Mouse (Mus musculus) spleen, adult 2 months (tissue): Measurements from ENCODE around the gene Gtf2ird2. TPM values are rescaled to one million over a fixed set of nuclear protein-coding genes. Genes with fewer than 3 reads are reported as not detected.

Experiments used
- DNase-seq, 2 experiments: peaks; one replicate each; pipeline versions ENCODE4 v3.0.0 to v3.0.0-alpha.2; 2012 to 2021; ENCODE audit warnings: low spot score in 2 of 2, low read depth in 1 of 2
- H3K27ac ChIP-seq: fragments of 200-500 bp; 2 replicates; pipeline ENCODE4 v1.5.1; 2012; ENCODE audit warnings: low read length, inconsistent platforms; ENCODE audit not compliant: insufficient read depth
- H3K27me3 ChIP-seq: fragments of 200-500 bp; 2 replicates; pipeline ENCODE4 v1.6.1; 2012; ENCODE audit warnings: mild to moderate bottlenecking, moderate library complexity, low read length, inconsistent platforms; ENCODE audit not compliant: control insufficient read depth, insufficient read depth
- H3K36me3 ChIP-seq: fragments of 200-500 bp; 2 replicates; pipeline ENCODE4 v1.6.1; 2012; ENCODE audit warnings: mild to moderate bottlenecking, low read length, inconsistent platforms; ENCODE audit not compliant: control insufficient read depth, insufficient read depth
- H3K4me1 ChIP-seq: fragments of 200-500 bp; 2 replicates; pipeline ENCODE4 v1.6.1; 2011; ENCODE audit warnings: inconsistent platforms; ENCODE audit not compliant: control insufficient read depth, insufficient read depth, insufficient read length
- H3K4me3 ChIP-seq: fragments of 200-500 bp; 2 replicates; pipeline ENCODE4 v1.5.1; 2011; ENCODE audit warnings: mild to moderate bottlenecking, inconsistent platforms; ENCODE audit not compliant: insufficient read depth, insufficient read length; ENCODE audit errors: extremely low read depth
- CTCF ChIP-seq: fragments of 200-500 bp; IDR thresholded peaks from 2 replicates; pipeline ENCODE4 v1.5.1; 2011; ENCODE audit warnings: mild to moderate bottlenecking, inconsistent platforms; ENCODE audit not compliant: insufficient read depth, insufficient read length, insufficient replicate concordance; ENCODE audit errors: extremely low read depth
- POLR2A ChIP-seq: fragments of 200-500 bp; IDR thresholded peaks from 2 replicates; pipeline ENCODE4 v1.6.1; 2011; ENCODE audit warnings: low read depth, low read length, inconsistent platforms
- WGBS: fragments of 180-500 bp; shearing (Covaris S2); methylation state at CpG from one replicate; pipeline ENCODE4 v1.1.7; 2018; 5-methylcytosine and 5-hydroxymethylcytosine counted together
- polyA plus RNA-seq: library from polyadenylated mRNA; depleted of rRNA; stranded (reverse); fragments of >200 nt; gene quantifications from 2 replicates; pipeline ENCODE4 v1.2.3, GENCODE M21; 2012; rRNA removed

Gene Gtf2ird2
- polyA plus RNA-seq, 1 experiment, result 6.4 TPM

DNA sequence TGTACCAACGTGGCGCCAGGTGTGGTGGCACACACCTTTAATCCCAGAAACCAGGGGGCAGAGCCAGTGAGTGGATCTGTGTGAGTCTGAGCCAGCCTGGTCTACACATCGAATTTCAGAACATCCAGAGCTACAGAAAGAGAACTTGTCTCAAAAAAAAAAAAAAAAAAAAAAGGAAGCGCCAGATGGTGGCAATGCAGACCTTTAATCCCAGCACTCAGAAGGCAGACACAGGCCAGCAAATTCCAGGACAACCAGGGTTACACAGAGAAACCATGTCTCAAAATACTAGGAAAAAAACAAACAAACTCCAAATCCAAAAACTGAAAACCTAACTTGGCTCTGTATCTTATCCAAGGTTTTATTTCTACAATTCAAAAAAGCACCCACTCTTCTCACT lies 86.7 kb downstream of the Gtf2ird2 start:
- peak overlapping the region; percentile 77 for H3K27ac ChIP-seq
- H3K27me3 ChIP-seq, result no peaks in the 10 kb centered on the region
- peaks cover 10% of the 10 kb centered on the region; the same call in 1 of the 2 replicates for H3K4me1 ChIP-seq
- H3K4me3 ChIP-seq, result no peak overlapping the region
- TF ChIP-seq CTCF, result no peak
- no peak for TF ChIP-seq POLR2A
- DNase-seq, result no peak
- peaks cover 21% of the 10 kb centered on the region for H3K36me3 ChIP-seq
- 61% methylated on average over 4 of the region's 4 CpGs for WGBS

DNA sequence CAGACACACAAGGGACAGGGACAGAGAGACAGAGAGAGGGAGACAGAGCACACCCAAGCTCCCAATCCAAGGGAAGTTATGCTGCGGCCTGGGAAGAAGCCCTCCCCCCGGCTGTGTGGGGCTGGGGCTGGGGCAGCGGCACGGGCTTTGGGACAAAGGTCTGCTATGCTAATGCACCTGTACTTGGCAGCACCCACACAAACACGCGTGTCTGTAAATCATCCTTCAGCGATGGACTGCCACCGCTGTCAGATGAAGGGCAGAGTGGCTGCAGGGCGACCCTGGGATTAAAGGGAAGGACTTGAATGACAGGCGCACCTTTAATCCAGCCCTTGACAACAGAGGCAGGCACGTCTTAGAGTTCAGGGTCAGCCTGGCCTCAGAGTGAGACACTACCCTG lies 87.6 kb downstream of the Gtf2ird2 start:
- 95% methylated on average over 11 of the region's 11 CpGs for WGBS
- DNase-seq, result no peak
- no peak for TF ChIP-seq POLR2A
- TF ChIP-seq CTCF, result no peak
- Histone ChIP-seq H3K4me3 (no peak overlapping the region), H3K27ac (no peak overlapping the region), H3K36me3 (peaks cover 22% of the 10 kb centered on the region), H3K4me1 (peaks cover 10% of the 10 kb centered on the region; the same call in 1 of the 2 replicates), H3K27me3 (no peaks in the 10 kb centered on the region)

DNA sequence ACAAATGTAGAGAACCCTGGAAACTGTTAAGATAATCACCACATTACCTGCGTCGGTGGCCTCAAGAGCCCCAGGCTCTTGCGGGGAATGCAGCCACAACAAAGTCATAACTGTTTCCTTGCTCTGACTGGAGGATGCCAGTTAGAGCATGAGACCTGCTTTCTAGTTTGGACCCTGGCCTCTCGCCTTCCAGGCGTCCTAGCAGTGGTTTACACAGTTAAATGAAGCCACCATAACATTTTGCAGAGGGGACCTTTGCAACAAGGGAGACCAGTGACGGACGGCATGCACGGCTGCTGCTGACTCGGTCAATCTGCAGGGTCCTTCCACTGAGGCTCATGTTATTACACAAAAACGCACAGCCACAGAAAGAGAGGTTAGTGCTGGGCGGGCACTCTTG lies 88.9 kb downstream of the Gtf2ird2 start:
- no peak overlapping the region for H3K4me3 ChIP-seq
- H3K4me1 ChIP-seq, result peaks cover 10% of the 10 kb centered on the region; the same call in 1 of the 2 replicates
- H3K36me3 ChIP-seq, result peaks cover 24% of the 10 kb centered on the region
- no peaks in the 10 kb centered on the region for H3K27me3 ChIP-seq
- TF ChIP-seq CTCF (no peak), POLR2A (no peak)
- H3K27ac ChIP-seq, result peak overlapping the region; percentile 56
- no peak for DNase-seq
- WGBS, result 82% methylated on average over 11 of the region's 11 CpGs

DNA sequence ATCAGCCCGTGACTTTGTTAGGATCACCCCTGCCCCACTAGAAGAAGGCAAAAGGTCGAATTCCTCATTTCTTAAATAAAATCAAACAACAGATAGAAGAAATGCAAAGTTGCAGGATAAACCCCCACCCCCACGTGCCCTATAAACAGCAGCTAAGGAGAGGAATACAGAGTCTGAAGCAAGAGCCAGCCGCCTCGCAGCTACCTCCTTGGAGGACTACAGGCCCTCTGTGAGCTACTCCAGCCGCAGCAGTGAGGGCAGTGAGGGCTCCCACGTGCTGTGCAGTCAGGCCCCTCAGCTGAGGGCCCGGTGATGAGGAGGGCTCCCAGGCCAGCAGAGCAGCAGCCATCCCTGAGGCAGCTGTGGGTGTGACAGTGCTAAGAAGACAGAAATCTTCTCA lies 89.9 kb downstream of the Gtf2ird2 start:
- Histone ChIP-seq H3K36me3 (peaks cover 26% of the 10 kb centered on the region), H3K27me3 (no peaks in the 10 kb centered on the region), H3K27ac (0 out of 2 replicates have a peak overlapping the region, but pooled peaks have one; percentile 56), H3K4me1 (peaks cover 8% of the 10 kb centered on the region; the same call in 1 of the 2 replicates), H3K4me3 (no peak overlapping the region)
- 86% methylated on average over 8 of the region's 8 CpGs for WGBS
- no peak for DNase-seq
- TF ChIP-seq CTCF, result no peak
- no peak for TF ChIP-seq POLR2A

Other genes with a start within 250 kb of the Gtf2ird2 start
- 5.3 TPM in 2 replicates for gene Castor2, start 84.3 kb upstream of the Gtf2ird2 start, polyA plus RNA-seq
- 10.7 and 12.0 TPM in 2 replicates for gene Rcc1l, start 7.2 kb upstream of the Gtf2ird2 start, polyA plus RNA-seq
- 103 and 151 TPM in 2 replicates for gene Ncf1, start 45.6 kb downstream of the Gtf2ird2 start, polyA plus RNA-seq
- 44.7 and 48.2 TPM in 2 replicates for gene Gtf2i, start 130.7 kb downstream of the Gtf2ird2 start, polyA plus RNA-seq